Mouse (Mus musculus) CH12.LX (cell line): ENCODE measurements around the gene Tm6sf2.

Experiments used
- BHLHE40 ChIP-seq: IDR thresholded peaks from 2 replicates; pipeline ENCODE4 v1.6.1; 2011; ENCODE audit warnings: mild to moderate bottlenecking, low read depth, low read length, improper control_type of control experiment
- CTCF ChIP-seq, 2 experiments: IDR thresholded peaks in 1 of 2; conservative IDR thresholded peaks in 1 of 2; 2 replicates each; pipeline ENCODE4 v1.5.1; 2011 to 2012; ENCODE audit warnings: low read depth in 2 of 2, low read length in 2 of 2, improper control_type of control experiment in 1 of 2, inconsistent platforms in 1 of 2, mild to moderate bottlenecking in 1 of 2, moderate library complexity in 1 of 2
- HCFC1 ChIP-seq: IDR thresholded peaks from 2 replicates; pipeline ENCODE4 v1.6.1; 2012; ENCODE audit warnings: low read depth, mild to moderate bottlenecking, inconsistent platforms, low read length, improper control_type of control experiment
- POLR2A ChIP-seq: IDR thresholded peaks from 2 replicates; pipeline ENCODE4 v1.6.1; 2011; ENCODE audit warnings: low read depth, mild to moderate bottlenecking, improper control_type of control experiment, low read length
- TBP ChIP-seq: conservative IDR thresholded peaks from 2 replicates; pipeline ENCODE4 v1.6.1; 2011; ENCODE audit warnings: low read depth, low read length, improper control_type of control experiment
- TCF12 ChIP-seq: IDR thresholded peaks from 2 replicates; pipeline ENCODE4 v1.6.1; 2014; ENCODE audit warnings: low read depth, mild to moderate bottlenecking, inconsistent platforms, low read length, improper control_type of control experiment
- UBTF ChIP-seq: IDR thresholded peaks from 2 replicates; pipeline ENCODE4 v1.6.1; 2012; ENCODE audit warnings: low read depth, mild to moderate bottlenecking, inconsistent platforms, low read length, improper control_type of control experiment, moderate library complexity

DNA sequence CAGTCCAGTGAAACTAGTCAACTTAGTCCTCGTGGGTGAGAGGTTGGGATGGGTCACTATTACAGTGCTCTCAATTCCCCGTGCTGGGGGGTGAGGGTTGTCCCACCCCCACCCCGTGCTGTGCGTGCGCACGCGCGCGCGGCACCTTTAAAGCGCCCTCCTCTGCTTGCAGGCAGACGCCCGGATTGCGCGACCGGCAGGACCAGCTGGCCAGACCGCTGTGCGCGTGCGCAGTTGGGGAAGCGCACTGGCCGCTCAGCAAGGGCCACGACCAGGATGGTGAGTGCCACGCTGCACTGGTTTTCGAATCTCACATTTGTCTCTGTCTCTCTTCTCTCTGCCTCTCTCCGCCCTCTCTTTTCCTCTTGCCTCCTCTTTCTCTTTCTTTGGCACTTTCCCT lies 10.6 kb downstream of the Tm6sf2 start, which contains the start of gene Hapln4:
- TF ChIP-seq TBP, result no peak
- no peak for TF ChIP-seq UBTF
- no peak for TF ChIP-seq CTCF (conservative IDR thresholded peaks at IDR 0.05 in 1 of 2, IDR thresholded peaks at IDR 0.05 in 1 of 2; ENCODE audit: low read depth in 2 of 2, low read length in 2 of 2)
- no peak for TF ChIP-seq POLR2A
- no peak for TF ChIP-seq TCF12
- no peak for TF ChIP-seq HCFC1
- TF ChIP-seq BHLHE40, result no peak
